Mouse (Mus musculus) activated CD4-positive, CD25-positive, alpha-beta regulatory T cell, adult 4 months (primary cell): ENCODE measurements around the gene Kptn. TPM values are rescaled to one million over a fixed set of nuclear protein-coding genes. Genes with fewer than 3 reads are reported as not detected.
A peak's percentile ranks its signal among the peaks of the same experiment; 100 is the strongest.

Experiments used
- ATAC-seq: one replicate; pipeline ENCODE4 v1.8.0; 2017
- polyA plus RNA-seq, 2 experiments: library from polyadenylated mRNA; unstranded; fragments of 100-300 nt; shearing (Covaris generic); gene quantifications; one replicate each; pipeline ENCODE4 v1.2.1; 2017

Kptn gene
- polyA plus RNA-seq, 2 experiments from 2014 or later: 18.6 to 21.8 TPM

DNA sequence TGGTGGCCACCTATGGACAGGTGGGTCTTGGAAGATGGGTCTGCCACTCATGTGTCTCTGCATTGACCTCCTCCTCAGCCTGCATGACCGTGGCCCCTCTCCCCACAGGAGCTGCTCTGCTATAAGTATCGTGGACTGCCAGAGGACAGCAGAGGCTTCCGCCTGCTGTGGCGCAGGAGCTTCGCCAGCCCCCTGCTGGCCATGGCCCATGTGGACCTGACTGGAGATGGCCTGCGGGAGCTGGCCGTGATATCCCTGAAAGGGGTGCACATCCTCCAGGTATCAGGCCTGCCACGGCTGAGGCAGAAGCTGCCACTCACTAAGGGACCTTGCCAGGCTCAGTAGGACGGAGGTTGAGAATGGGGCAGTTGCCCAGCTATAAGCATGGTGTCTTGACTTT is 6.1 kb downstream of the Kptn start:
- ATAC-seq: no peak

DNA sequence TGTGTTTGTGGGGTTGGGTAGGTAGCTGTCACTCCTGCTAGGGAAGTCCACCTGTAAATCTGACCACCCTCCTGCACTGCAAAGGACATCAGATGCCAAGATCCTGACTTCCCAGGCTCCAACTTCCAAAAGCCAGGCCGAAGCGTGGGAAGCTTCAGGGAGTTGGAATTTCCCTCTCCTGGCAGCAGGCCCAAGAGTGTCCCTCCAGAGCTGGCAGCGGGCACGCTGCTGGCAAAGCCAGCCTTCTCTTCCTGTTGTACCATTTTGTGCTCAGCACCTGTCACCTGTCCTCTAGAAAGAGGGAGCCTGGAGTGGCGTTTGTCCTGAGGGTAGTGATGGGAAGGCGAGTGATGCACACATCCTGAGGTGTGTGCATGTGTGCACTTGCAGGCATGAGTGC is 8.6 kb downstream of the Kptn start:
- no peak for ATAC-seq

DNA sequence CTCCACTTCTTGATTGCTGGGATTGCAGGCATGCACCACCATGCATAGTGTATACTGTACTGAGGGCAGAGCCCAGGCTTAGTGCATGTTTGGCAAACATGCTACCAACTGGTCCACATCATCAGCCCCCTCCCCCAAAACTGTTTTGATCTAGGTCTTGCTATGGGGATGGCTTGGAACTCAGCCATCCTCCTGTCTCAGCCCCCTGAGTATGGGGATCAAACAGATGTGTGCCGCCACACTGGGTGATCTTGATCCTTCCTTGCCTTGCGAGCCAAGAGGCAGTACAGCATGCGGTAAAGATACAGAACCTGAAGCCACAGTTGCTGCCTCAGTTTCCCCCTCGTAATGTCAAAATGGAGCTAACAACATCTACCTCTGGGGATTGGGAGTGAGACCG is 9.2 kb downstream of the Kptn start:
- no peak for ATAC-seq

DNA sequence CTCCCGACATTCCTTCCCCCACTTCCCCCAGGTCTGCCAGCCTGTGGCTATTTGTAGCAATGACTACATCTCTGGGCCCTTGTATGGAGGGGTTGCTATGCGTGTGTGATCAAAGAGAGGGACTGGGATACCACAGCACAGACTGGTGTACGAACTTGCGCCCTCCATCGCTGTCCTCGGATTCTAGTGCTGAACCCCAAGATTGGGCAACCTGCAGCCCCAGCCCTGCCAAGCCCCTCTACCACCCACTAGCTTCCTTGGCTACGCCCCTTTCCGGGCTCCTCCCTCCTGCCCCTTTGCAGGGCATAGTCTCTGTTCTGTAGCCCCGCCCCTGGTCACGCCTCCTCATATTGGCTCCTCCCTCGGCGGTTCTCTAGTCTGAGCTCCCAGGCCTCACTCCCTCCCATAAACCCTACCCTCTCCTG is 9.7 kb downstream of the Kptn start, which contains the start of gene Slc8a2:
Gene Slc8a2 (plus strand): TSS at position 406 of the 425 bp plus-strand sequence.
- no peak for ATAC-seq

DNA sequence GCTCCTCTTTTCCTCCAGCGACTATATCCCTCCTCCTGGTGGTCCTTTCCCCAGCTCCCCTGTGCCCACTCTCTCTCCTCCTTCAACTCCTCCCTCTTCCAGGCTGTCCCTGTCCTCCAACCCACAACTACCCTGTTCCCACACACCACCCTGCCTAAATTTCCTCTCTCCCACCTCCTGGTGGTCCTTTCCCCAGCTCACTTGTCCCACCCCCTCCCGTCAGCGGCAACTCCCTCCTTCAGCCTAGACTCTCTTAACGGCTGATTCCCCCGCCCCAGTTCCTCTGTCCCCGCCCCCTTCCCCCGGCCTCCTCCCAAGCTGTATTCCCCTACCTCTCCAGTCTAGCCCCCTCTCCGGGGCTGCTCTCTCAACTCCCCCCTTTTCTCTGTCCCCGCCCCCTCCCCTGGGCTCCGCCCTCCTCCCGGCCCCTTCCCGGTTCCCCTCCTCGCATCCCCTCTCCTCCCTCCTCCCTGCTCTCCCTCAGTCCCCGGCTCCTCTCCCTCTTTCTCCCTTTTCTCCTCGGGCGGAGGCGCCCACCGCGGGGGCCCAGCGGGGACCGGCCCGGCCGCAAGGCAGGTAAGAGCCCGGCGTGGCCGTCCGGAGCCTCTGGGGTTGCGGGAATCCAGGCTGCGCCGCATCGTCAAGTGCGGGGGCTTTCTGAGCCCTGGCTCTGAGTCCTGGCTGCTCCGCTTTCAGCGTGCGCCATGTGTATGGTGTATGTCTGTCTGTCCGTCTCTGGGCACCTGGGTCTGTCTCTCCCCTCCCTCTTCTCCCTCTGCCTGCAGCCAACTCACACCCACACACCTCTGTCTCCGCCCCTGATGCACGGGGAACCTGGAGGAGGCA is 10.4 kb downstream of the Kptn start:
- no peak for ATAC-seq

DNA sequence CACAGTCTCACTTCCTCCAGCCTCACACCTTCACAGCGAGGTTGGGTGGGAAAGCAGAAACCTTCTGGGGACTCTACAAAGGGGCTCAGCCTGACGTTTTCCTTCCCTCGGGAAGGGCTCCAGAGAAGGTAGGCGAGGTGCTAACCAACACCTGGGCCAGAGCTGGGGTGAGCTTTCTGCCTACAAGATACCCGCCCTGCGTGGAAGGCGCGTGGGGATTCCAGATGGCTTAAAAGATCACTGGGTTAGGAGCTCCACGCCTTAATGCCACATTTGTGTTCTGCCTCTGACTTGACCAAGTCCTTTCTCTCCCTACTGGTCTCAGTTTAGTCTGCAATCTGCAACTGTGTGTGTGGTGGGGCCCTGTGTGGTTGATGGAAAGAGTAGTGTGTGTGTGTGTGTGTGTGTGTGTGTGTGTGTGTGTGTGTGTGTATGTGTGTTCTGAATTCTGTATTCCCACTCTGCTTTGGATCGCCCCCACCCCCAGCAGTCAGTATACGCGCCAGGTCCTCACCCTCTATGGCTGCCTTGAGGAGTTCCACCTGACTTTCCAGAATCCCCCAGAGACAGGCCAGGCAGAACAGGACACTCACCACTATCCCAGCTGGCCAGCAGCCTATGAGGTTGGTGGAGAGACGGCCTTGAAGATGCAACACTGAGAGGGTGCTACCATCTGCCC is 11.4 kb downstream of the Kptn start:
- ATAC-seq: no peak

DNA sequence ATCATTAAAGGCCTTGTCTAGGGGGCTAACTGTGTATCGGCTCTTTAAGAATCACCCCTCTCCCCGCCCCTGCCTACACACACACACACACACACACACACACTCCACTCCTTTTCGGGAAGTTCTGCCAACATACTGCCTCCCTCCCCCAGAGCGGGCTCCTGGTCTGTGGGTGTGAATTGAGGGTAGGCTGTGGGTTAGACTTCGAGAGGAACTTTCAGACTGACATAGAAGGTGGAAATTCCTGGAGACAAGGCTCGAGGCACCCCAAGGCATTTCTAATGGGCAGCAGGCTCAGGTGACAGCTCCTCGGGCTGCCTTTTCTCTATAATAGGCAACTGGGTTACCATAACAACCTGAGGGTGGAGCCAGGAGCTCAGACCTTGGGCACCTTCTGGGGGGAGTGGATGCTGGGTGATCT is 12.5 kb downstream of the Kptn start:
- no peak for ATAC-seq

DNA sequence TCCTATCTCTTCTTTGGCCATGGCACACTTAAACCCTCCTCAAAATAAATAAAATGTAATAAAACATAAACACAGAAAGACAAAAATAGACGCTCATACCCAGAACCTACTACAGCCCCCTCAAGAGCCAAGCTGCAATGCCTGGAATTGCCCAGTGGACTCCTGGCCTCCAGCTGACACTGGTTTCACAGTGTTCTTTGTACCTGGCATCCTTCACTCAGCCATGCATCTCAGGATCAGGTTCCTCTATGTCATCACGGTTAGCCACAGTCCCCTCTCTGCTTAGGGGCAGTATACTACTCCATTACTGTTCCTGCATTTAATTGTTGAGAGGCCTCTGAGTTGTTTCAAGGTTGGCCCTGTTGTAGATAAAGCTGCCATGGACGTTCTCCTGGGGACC is 13.2 kb downstream of the Kptn start:
- ATAC-seq: no peak

DNA sequence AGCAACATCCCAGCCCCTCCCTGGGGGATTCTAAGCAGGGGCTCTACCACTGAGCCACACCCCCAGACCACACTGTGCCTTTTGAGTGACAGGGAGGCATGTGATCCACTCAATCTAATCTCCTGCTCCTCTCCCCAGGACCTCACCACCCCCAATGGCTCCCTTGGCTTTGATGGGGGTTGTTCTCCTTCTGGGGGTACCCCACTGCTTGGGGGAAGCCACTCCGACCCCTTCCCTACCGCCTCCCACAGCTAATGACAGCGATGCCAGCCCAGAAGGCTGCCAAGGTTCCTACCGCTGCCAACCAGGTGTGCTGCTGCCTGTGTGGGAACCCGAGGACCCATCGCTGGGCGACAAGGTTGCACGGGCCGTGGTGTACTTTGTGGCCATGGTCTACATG is 14.0 kb downstream of the Kptn start:
- no peak for ATAC-seq

DNA sequence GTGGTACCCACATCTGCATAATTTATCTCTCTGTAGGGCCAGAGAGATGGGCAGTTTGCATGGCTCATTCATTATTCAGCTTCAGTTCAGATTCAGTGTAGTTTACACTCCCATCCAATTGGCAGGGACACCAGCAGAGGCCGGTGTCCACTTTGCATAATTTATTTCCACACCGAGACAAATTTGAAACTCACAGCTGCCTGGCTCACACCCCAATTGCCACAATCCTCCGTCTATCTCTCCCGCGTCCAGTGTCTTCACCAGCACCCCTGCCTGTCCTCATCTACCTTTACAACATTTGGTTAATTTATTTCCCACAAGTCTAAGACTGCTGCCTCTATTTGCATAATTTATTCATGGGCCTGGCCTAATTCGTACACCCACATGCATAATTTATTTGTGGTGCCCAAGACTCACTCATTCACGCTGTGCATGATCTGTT is 15.3 kb downstream of the Kptn start:
- ATAC-seq: no peak

DNA sequence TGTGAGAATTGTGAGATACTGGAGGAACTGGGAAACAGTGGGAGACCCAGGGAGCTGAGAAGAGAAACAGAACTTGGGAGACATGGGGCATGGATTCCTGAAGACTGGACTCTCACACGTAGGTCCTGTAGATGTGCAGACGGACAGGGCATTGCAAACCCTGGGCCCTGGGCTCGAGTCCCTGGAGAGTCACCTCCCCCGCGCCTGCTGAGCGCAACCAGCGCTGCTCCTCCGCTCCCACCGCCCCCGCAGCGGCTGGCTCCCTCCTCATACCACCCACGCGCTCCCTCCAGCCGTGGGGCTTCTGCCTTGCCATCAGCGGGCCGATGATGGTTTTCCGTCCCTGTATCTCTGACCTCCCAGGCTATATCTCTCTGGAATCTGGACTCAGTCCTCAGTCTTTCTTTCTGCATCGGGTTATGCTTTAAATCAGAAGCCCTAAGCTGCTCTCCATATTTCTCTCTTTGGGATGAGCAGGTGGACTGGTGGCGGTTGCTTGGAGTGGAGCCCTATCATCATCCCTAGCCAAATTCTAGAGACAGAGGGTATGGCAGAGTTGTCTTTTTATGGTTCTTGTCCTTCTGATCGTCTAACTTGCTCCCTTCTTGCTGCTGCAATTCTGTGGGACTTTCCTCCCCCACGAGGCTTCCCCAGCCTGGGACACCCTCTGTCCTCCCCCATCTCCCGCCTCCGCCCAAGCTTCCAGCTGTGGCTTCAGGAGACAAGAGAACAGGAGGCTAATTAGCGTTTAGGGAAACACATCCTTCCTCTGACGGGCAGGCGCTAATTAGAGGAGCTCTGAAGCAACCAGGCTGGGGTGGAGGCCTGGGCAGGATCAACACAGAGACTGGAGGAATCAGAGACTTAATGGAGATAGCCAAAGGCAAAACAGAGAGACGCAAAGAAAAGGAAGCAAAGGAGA is 27.1 kb downstream of the Kptn start:
- ATAC-seq: no peak

DNA sequence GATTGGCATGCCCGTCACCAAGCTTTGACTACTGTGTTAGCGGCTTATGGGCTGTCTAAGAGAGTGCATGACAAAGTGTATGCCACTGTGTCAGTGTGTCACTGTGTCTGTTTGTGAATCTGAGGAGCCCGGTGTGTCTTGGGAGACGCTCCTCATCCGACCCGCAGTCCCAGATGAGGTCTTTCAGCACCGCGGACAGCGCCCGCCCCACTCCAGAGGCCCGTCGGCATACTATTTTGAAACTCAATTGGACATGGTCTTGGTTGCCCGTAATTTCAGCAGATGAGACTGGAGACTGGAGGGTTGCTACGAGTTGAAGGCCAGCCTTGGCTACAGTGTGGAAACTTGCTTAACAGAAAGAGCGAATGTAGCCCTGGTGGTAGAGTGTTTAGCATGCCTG is 27.9 kb downstream of the Kptn start:
- no peak for ATAC-seq

DNA sequence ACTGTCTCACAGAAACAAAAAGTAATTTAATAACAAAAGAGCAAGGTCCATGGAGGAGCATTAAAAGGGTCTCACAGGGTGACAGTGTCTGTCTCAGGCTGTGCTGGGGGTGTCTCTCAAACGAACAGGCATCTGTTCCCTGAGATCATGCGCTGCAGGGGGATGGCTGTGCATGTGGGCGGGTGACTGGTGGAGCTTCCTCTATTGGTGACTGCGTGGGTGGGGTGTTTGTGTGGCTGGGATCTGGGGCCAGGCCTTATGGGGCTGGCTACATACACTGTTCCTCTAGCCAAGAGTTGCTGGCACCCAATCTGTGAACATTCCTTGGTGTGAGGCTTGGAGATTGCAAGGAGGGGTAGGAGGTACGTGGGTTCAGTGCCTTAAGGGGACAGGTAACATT is 29.5 kb downstream of the Kptn start:
- no peak for ATAC-seq

DNA sequence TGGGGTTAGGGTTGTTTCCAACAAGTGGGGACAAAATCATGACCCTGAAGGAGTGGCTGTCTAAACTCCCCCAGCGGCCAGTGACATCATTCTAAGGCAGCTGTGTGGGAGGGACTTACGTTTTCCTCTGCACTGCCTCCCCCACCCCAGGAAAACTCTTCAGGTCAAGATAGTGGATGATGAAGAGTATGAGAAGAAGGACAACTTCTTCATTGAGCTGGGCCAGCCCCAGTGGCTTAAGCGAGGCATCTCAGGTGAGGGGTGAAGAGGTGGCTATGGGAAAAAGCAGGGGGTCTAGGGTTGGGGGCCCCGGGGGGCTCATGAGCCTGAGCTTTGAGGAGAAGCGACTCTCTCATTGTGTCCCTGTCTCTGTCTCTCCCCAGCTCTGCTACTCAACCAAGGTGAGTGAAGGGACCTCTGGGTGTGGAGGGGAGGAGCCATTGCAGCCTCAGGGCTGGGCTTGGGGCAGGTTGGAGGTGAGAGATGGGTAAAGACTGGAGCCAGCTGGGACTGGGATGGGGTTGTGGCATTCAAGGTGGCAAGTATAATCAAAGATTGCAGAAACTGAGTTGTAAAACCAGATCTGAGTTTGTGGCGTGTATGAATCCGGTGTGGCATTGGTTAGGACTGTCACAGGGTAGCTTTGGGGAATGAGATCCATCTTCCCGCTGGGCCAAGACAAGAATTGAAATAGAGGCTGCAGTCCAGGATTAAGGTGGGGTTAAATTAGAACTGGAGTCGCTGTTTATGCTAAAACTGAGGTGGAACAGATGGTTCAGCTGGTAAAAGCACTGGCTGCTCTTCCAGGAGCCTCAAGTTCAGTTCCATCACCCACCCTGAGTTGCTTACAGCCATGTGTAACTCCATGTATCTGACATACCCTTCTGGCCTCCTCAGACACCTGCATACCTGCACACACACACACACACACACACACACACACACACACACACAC is 30.8 kb downstream of the Kptn start:
- ATAC-seq: no peak

DNA sequence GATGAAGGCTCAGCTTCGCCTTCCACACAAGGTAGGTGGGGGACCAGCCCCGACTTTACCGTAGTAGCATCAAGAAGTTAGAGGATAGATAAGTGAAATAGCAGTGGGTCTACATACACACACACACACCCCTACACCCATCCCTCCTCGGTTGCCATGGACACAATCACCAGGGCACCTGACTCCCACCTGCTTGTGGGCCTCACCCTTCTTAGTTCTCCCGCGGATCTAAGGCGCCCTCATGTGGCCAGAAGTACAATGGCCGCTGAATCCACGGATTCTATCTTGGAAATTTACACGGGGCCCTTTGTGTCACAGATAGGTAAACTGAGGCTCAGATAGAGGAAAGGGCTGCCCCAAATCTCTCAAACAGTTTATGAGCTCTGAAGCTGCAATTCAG is 33.8 kb downstream of the Kptn start:
- ATAC-seq: peak; percentile 69

DNA sequence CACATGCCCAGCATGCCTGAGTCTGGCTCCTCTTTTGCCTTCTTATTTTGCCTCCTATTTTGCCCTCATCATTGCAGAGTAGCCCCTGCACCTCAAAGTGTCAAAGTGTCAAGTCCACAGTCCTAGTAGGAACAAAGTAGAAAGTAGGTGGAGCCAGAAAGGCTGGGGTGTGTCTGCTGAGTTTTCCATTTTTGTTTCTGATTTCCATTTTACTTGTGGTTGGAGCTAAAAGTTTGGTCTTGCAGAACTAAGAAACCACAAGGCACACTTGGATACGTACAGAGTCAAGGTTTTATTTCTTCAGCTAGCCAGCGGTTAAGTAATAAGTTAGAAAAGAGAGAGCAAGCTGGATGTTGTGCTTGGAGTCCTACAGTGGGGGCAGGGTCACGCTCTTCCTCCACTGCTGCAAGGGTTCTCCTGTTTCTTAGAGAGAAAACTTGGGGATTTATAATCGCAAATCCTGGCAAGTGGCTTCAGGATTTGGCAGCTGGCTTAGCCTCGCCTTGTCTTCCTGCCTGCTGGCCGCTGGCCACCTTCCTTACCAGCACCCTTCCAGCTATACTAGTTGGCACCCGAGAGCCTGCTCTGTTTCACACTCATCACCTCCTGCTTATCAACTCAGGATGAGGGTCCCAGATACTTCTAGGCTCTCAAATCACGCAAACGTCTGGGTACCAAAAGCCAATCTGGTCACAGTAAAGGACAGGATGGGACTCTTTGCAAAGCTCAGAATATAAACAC is 35.6 kb downstream of the Kptn start:
- no peak for ATAC-seq

DNA sequence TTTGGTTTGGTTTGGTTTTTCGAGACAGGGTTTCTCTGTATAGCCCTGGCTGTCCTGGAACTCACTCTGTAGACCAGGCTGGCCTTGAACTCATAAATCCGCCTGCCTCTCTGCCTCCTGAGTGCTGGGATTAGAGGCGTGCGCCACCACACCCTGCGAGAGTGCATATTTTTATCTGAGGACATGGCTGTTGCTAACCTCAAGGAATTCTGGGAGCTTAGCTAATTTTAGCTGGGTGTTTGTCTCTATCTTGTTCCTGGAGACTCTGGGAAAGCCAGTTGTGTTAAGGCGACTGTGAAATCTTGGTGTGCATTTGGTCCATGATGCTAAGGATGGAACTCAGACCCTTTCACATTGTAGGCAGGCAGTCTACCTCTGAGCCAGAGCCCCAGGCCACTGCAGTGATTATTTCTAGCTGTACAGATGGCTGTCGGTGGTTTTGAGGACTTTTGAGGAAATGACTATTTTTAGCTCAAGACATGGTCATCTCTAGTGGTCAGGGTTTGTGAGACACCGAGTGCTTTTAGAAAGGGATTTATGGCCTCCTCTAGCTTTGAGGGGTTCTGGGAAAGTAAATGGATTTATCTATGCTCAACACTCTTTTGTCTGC is 36.5 kb downstream of the Kptn start:
- ATAC-seq: no peak

DNA sequence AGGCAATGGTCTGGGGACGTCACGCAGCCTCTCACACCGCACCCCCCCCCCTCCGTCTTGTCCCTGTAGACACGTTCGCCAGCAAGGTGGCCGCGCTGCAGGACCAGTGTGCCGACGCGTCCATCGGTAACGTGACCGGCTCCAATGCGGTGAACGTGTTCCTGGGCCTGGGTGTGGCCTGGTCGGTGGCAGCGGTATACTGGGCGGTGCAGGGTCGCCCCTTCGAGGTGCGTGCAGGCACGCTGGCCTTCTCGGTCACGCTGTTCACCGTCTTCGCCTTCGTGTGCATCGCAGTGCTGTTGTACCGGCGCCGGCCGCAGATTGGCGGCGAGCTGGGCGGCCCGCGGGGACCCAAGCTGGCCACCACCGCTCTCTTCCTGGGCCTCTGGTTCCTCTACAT is 39.0 kb downstream of the Kptn start:
- no peak for ATAC-seq

DNA sequence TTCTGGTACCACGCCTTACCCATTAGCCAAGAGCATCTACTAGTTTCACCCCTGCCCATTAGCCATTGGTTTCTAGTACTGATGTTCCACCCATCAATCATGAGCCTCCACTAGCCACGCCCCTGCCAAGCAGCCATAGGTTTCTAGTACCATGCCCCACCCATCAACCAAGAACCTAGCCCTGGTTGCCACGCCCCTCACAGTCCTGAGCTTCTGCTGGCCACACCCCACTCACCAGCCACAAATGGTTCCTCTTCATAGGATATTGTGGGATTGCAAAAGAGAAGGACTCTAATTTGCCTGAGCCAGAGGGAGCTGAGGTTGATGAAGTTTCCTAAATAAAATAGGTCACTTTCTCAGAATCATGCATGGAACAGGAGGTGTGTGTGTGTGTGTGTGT is 41.0 kb downstream of the Kptn start:
- ATAC-seq: no peak

DNA sequence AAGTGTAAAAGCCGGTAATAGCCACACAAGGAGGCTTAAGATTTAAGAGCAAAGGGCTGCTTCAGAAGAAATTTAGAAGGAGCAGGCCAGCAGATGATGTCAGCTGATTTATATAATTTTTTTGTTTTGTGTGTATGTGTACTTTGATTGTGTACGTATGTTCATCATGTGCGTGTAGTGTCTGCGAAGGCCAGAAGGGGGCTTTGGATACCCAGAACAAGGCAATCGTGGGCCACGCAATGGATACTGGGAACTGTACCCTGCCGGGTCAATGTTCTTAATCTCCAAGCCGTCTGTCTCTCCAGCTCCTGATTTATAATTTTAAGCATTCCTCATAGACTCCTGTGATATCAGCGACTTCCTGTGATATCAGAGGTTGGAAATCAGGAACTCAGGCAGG is 41.6 kb downstream of the Kptn start:
- no peak for ATAC-seq

DNA sequence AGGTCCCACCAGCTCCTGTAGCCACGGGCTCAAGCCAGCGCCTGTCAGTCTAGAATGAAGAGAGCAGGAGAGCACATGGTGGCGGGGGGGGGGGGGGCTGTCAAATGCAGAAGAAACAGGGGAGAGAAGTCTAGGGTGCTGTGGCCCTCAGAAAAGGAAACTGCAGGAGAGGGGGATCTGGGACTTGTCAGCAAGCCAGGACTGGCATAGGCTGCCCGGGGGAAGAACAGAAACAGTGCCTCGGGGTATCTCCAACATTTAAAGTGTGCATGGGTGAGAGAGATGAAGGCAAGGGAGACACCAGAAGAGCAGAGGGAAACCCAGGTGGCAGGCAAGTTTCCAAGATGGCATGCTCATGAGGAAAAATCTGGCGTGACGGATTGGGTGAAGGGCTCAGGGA is 42.3 kb downstream of the Kptn start:
- no peak for ATAC-seq
